Mouse (Mus musculus): ENCODE data around the gene Siae. TPM values are rescaled to one million over a fixed set of nuclear protein-coding genes. Genes with fewer than 3 reads are reported as not detected.

Siae gene
- total RNA-seq, 2 experiments from 2014 or later = 6.0 to 7.2 TPM

- DNase-seq (ENCODE audit: low spot score in 2 of 2) = no peak
Observed at GRCm38 (mm10) chr9:37568605-37569214, 13.2 kb downstream of the Siae start.

GRCm38 (mm10) chr9:37569231-37569835 lies 13.8 kb downstream of the Siae start:
- DNase-seq (ENCODE audit: low spot score in 2 of 2) = no peak

DNA sequence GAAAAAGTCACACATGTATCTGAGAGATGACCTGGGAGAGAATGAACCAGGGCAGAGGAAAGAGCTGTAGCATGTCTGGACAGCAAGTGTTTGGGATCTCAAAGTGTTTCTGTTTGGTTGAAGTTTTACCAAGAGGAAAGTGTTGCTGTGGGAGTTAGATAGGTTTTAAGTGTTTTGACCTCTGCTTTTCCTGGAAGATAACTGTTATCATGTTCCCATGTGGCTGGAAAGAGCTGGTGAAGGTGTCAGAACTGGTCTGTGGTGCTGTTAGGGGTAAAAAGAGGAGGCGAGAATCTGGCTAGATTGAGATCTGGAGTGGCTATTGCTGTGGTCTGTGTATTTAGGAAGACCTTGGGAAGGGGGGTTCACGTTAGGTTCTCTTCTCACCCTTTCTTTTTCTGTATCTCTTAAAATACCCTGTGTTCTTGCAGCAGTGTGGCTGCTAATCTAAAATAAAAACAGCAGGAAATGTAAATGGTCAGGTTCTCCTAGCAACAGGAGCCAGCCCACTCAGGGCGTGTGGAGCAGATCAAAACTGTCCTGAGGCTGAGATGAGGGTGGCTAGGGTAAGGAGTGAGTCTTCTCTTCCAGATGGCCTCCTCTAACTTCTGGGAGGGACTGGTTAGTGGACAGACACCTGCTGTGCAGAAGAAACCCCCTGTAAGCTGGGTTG lies 16.8 kb downstream of the Siae start:
- no peak for DNase-seq (ENCODE audit: low spot score in 2 of 2)

GRCm38 (mm10) chr9:37576436-37576930 lies 21.0 kb downstream of the Siae start:
- no peak for DNase-seq (ENCODE audit: low spot score in 2 of 2)

GRCm38 (mm10) chr9:37583594-37583993 lies 28.1 kb downstream of the Siae start:
- no peak for DNase-seq (ENCODE audit: low spot score in 2 of 2)

DNA sequence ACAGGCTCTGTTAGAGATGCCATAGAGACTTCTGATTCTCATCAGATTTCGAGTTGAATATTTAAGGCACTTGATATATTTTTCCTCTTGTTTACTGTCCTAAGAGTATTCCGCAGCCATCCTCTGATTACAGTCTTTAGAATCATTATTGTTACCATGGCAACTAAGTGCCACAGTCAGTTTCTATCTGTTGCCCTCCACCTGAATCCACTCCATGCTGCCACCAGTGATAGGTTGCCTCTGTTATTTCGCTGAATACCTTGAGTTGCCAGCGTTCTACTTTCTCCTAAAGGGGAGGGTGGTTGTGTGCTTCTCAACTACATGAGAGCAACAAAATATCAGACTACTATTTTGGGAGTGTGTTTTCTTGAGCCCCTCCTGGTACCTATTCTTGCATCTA lies 31.2 kb downstream of the Siae start:
- DNase-seq (ENCODE audit: low spot score in 2 of 2) = no peak

GRCm38 (mm10) chr9:37590381-37590780 lies 34.9 kb downstream of the Siae start:
- no peak for DNase-seq (ENCODE audit: low spot score in 2 of 2)

- no peak for DNase-seq (ENCODE audit: low spot score in 2 of 2)
Observed at GRCm38 (mm10) chr9:37592025-37592424, 36.5 kb downstream of the Siae start.

- no peak for DNase-seq (ENCODE audit: low spot score in 2 of 2)
Observed at GRCm38 (mm10) chr9:37592633-37593032, 37.1 kb downstream of the Siae start.

DNA sequence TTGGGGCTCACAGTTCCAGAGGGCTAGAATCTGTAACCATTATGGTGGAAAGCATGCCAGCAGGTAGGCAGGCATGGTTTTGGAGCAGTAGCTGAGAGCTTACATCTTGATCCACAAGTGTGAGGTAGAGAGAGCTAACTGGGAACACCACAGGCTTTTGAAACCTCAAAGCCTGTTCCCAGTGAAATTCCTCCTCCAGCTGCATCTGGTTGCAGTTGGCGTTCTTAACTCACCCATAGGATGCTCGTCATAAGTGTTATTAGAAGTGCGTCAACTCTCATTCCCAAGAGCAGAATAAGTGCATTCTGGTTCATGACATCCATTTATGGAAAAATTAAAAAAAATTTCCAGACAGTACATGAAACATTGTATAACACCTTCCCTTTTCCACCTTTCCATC lies 38.2 kb downstream of the Siae start:
- DNase-seq (ENCODE audit: low spot score in 2 of 2) = no peak

DNA sequence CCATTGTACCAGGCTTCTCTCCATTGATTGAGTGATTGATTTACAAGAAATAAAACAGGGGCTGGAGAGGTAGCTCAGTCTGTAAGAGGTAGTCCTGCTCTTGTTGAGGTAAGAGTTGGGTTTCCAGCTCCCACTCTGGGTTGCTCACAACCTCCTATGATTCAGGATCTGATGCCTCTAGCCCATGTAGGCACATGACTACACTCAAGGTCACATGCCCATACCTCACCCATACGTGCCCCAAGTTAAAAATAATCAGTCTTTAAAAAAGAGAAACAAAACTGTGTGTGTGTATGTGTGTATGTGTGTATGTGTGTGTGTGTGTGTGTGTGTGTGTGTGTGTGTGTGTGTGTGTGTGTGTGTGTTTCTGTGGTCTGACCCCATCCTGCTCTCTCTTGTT lies 40.1 kb downstream of the Siae start:
- DNase-seq (ENCODE audit: low spot score in 2 of 2) = no peak

DNA sequence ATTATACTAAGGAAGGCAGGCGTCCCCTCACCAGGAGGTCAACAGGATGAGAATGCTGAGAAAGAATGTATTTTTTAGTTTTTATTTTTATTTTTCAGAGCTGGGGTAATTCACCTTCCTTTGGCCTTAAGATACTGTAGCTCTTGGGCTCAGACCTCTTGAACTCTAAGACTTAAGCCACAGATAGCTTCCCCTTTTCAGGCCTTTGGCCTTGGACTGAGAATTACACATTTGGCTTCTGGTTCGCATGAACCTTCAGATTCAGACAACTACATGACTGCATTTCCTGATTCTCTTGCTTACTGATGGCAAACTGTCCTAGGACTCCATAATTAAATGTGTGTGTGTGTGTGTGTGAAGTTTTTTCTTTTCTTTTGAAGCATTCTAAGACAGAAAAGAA lies 43.1 kb downstream of the Siae start:
- no peak for DNase-seq (ENCODE audit: low spot score in 2 of 2)

DNA sequence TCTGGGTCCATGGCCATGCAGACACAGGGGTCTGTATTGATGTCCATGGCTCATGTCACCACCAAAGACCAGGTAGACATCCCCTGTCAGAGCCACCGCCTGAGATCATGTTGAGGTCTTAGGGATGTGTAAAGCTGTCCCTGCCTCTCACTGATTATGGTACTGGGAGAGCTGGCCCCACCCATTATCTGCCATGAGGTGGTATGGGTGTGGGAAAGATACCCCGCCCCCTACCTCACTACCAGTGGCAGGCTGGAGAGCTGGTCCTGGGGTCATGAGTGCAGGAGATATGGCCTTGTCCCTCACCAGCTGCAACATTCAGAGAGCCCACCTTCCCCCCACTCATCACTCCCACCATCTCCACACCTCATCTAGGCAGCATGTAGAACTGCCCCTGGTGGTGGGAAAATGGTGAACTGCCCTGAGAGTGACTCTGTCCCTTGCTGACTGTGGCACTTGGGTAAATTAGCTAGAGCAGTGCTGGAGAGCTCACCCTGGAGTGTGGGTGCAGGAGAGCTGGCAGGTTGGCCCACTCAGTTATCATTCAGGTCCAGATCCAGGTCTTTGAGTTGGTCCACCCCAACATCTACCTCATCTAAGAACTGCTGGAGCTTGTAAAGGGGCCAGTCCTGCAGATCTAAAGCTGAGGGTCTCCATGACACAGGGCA lies 45.2 kb downstream of the Siae start:
- no peak for DNase-seq (ENCODE audit: low spot score in 2 of 2)

DNA sequence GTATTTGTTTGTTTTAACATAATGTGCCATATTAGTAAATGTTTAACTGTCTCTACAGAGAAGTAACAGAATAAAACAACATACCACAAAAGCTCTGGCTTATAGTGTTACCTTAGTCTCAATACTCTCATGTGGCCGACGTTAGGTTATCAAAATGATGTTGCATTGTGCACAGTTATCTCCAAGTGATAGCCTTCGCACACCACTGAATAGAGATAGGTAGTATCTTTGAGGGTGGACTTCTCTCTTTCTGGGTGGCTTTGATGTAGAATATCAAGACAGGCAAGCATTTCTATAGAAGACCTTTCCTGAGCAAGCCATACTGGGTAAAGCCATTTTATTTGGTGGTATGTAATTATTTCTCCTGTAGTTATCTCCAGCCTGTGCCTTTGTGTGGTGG lies 49.6 kb downstream of the Siae start:
- DNase-seq (ENCODE audit: low spot score in 2 of 2) = no peak

GRCm38 (mm10) chr9:37609558-37609957 lies 54.1 kb downstream of the Siae start:
- no peak for DNase-seq (ENCODE audit: low spot score in 2 of 2)

DNA sequence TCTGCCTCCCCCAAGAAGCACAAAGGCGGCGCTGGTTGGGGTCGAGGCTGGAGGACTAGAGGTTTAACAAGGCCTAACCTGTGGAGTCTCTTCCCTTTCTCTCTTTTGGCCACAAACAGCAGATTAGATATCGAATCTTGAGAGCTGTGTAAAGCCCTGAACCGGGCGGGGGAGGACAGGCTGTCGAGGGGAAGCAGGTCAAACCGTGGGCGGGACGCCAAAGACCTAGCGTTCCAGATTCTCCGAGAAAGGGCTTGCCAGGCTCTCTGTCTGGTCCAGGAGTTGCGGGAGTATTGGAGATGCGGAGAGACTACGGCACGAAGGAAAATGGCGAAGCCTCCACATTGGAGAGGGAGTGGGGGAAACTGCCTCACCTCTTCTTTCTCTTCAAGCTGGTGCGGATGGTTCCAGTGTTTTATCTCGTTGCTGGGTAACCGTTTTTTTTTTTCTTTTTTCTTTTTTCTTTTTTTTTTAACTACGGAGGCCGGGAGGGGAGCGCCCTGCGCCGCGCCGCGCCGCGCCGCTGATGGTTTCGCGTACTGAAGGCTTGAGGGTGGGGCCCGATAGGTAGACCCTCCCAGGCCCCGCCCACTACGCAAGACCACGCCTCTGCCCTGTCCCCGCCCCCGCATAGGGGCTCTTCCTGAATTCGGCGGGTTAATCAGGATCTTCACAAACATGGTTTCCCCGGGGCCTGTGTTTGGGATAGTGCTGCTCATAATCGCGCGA lies 57.8 kb downstream of the Siae start, which contains the start of gene Spa17:
Gene Spa17, minus strand, starts transcription at position 541 of the 729 bp plus-strand sequence.
- peak; percentile 75 to 85 for DNase-seq (ENCODE audit: low spot score in 2 of 2)

DNA sequence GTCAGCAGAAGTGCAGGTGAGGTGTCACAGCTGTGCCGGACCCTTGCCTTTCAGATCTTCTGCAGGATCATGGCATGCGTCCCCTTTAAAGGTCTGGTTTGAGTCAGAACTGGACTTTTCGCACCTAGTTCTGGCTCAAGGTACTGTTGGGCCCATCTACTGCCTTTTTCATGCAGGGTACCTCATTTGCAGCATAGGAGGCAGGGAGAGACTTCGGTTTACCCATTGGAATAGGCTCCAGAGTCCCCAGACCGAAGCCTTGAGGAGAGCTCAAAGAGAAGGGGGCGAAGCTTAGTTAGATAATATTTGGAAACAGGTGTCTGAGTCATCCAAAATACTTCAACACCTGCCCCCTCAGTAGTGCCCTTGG lies 58.4 kb downstream of the Siae start:
- no peak for DNase-seq (ENCODE audit: low spot score in 2 of 2)

GRCm38 (mm10) chr9:37614316-37614715 lies 58.8 kb downstream of the Siae start:
- DNase-seq (ENCODE audit: low spot score in 2 of 2) = no peak

GRCm38 (mm10) chr9:37615220-37615619 lies 59.7 kb downstream of the Siae start:
- no peak for DNase-seq (ENCODE audit: low spot score in 2 of 2)

GRCm38 (mm10) chr9:37616770-37617169 lies 61.3 kb downstream of the Siae start:
- DNase-seq (ENCODE audit: low spot score in 2 of 2) = no peak

GRCm38 (mm10) chr9:37621290-37621689 lies 65.8 kb downstream of the Siae start:
- no peak for DNase-seq (ENCODE audit: low spot score in 2 of 2)
